Mouse (Mus musculus): ENCODE measurements around the gene Cfl1. TPM values are rescaled to one million over a fixed set of nuclear protein-coding genes. Genes with fewer than 3 reads are reported as not detected.

Gene Cfl1
- 3,620 and 3,763 TPM in 2 replicates for polyA plus RNA-seq (2014; fragmentation: Nextera tagmentation; extraction: Ambion mirVana)

DNA sequence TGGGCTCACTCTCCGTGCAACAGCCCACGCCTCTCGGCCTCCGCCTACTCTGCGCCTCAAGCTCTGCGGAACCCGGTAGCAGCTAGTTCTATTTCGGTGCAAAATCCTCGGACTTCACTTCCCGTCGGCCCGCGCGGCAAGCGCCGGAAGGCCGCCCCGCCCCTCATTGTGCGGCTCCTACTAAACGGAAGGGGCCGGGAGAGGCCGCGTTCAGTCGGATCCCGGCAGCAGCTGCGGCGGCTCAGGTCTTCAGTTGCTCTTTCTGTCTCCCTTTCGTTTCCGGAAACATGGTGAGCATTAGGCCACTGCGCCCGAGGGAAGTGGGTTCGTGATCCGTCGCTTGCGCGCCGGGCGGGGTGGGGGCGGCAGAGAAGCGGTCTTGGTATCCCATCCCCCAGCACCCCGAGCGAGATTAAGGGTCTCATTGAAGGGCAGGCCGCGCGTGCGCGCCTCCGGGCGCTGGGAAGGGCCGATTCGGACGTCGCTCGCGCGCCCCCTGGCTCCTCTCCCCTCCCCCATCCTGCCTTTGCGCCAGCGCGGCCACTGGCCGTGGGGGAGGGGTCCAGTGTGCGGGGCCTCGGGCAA, at the start of gene Cfl1:
Gene Cfl1, plus strand, starts transcription at position 143 of the 585 bp plus-strand sequence.
- H3K27me3 ChIP-seq (ENCODE audit: control insufficient read depth, insufficient read depth, low read length) = no peaks in the 10 kb centered on the region
- H3K36me3 ChIP-seq (replicated peaks; ENCODE audit: control insufficient read depth, insufficient read depth) = peaks cover 43% of the 10 kb centered on the region
- peaks cover 30% of the 10 kb centered on the region for H3K4me1 ChIP-seq (replicated peaks; ENCODE audit: control insufficient read depth, insufficient read depth, low read length)
- peak within 1 kb of the TSS; percentile 93 for H3K9ac ChIP-seq
- peak within 1 kb of the TSS; percentile 86 for H3K4me2 ChIP-seq (replicated peaks)
- WGBS = under 1% methylated on average over 59 of the region's 62 CpGs
- ATAC-seq (ENCODE audit: low FRiP score) (peak; percentile 76), DNase-seq (ENCODE audit: low spot score) (peak; percentile 94)
- no peaks in the 10 kb centered on the region for H3K9me3 ChIP-seq (ENCODE audit: control insufficient read depth, low read length)
- peak within 1 kb of the TSS; percentile 77 for H3K4me3 ChIP-seq (replicated peaks; ENCODE audit: low read length)
- peak within 1 kb of the TSS; percentile 99 for H3K27ac ChIP-seq

DNA sequence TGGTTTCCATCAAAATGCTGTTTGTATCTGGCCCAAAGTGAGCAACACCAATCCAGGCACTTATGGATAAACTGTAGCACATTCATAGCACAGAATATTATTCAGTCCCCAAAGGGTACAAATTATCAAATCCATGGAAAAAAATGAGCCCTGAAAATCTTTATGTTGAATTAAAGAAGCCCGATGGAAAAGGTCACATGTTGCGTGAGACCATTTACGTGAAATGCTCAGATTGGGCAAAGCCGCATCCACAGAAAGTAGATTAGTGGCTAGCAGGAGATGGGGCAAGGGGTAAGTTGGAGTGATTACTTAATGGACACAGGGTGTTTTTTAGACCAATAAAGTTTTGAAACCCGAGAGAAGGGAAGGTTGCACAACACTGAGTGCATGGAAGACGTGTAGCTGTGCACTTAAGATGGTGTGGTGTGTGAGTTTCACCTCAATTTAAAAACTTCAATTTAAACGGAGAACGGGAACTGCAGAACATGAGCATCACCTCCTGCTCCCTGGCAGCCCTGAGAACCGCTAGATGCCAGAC, 45.8 kb upstream of the Cfl1 start:
- no peak overlapping the region for H3K9ac ChIP-seq
- H3K27ac ChIP-seq = no peak overlapping the region
- DNase-seq (ENCODE audit: low spot score) (no peak), ATAC-seq (ENCODE audit: low FRiP score) (no peak)
- no peak overlapping the region for H3K4me3 ChIP-seq (replicated peaks; ENCODE audit: low read length)
- H3K36me3 ChIP-seq (replicated peaks; ENCODE audit: control insufficient read depth, insufficient read depth) = no peaks in the 10 kb centered on the region
- no peak overlapping the region for H3K4me2 ChIP-seq (replicated peaks)
- H3K27me3 ChIP-seq (ENCODE audit: control insufficient read depth, insufficient read depth, low read length) = peaks cover 46% of the 10 kb centered on the region
- WGBS = 67% methylated on average over 9 of the region's 9 CpGs
- H3K4me1 ChIP-seq (replicated peaks; ENCODE audit: control insufficient read depth, insufficient read depth, low read length) = peaks cover 10% of the 10 kb centered on the region; the same call in 1 of the 2 replicates
- H3K9me3 ChIP-seq (ENCODE audit: control insufficient read depth, low read length) = no peaks in the 10 kb centered on the region

- H3K4me2 ChIP-seq (replicated peaks) = no peak overlapping the region
- H3K27ac ChIP-seq = no peak overlapping the region
- no peak overlapping the region for H3K9ac ChIP-seq
- H3K27me3 ChIP-seq (ENCODE audit: control insufficient read depth, insufficient read depth, low read length) = peaks cover 51% of the 10 kb centered on the region
- ATAC-seq (ENCODE audit: low FRiP score) (no peak), DNase-seq (ENCODE audit: low spot score) (no peak)
- H3K4me1 ChIP-seq (replicated peaks; ENCODE audit: control insufficient read depth, insufficient read depth, low read length) = peaks cover 10% of the 10 kb centered on the region; the same call in 1 of the 2 replicates
- no peaks in the 10 kb centered on the region for H3K9me3 ChIP-seq (ENCODE audit: control insufficient read depth, low read length)
- H3K36me3 ChIP-seq (replicated peaks; ENCODE audit: control insufficient read depth, insufficient read depth) = no peaks in the 10 kb centered on the region
- H3K4me3 ChIP-seq (replicated peaks; ENCODE audit: low read length) = no peak overlapping the region
- WGBS = 35% methylated on average over 7 of the region's 7 CpGs
Measured at GRCm38 (mm10) chr19:5444954-5445353, 45.3 kb upstream of the Cfl1 start.

GRCm38 (mm10) chr19:5445747-5446146, 44.5 kb upstream of the Cfl1 start:
- H3K27ac ChIP-seq = no peak overlapping the region
- H3K9me3 ChIP-seq (ENCODE audit: control insufficient read depth, low read length) = no peaks in the 10 kb centered on the region
- peaks cover 10% of the 10 kb centered on the region; the same call in 1 of the 2 replicates for H3K4me1 ChIP-seq (replicated peaks; ENCODE audit: control insufficient read depth, insufficient read depth, low read length)
- no peak overlapping the region for H3K4me3 ChIP-seq (replicated peaks; ENCODE audit: low read length)
- WGBS = 86% methylated on average over 5 of the region's 5 CpGs
- H3K36me3 ChIP-seq (replicated peaks; ENCODE audit: control insufficient read depth, insufficient read depth) = no peaks in the 10 kb centered on the region
- H3K9ac ChIP-seq = no peak overlapping the region
- DNase-seq (ENCODE audit: low spot score) (no peak), ATAC-seq (ENCODE audit: low FRiP score) (no peak)
- peaks cover 57% of the 10 kb centered on the region for H3K27me3 ChIP-seq (ENCODE audit: control insufficient read depth, insufficient read depth, low read length)
- H3K4me2 ChIP-seq (replicated peaks) = no peak overlapping the region

- H3K9ac ChIP-seq = peak within 1 kb of the TSS; percentile 44
- no peak within 1 kb of the TSS for H3K27ac ChIP-seq
- under 1% methylated on average over 70 of the region's 70 CpGs for WGBS
- peak; percentile 63 for DNase-seq (ENCODE audit: low spot score)
- H3K9me3 ChIP-seq (ENCODE audit: control insufficient read depth, low read length) = no peaks in the 10 kb centered on the region
- peaks cover 10% of the 10 kb centered on the region; the same call in 1 of the 2 replicates for H3K4me1 ChIP-seq (replicated peaks; ENCODE audit: control insufficient read depth, insufficient read depth, low read length)
- peak within 1 kb of the TSS; percentile 86 for H3K4me2 ChIP-seq (replicated peaks)
- H3K27me3 ChIP-seq (ENCODE audit: control insufficient read depth, insufficient read depth, low read length) = peaks cover 61% of the 10 kb centered on the region
- H3K4me3 ChIP-seq (replicated peaks; ENCODE audit: low read length) = peak within 1 kb of the TSS; percentile 48
- peak; percentile 72 for ATAC-seq (ENCODE audit: low FRiP score)
- no peaks in the 10 kb centered on the region; the same call in 1 of the 2 replicates for H3K36me3 ChIP-seq (replicated peaks; ENCODE audit: control insufficient read depth, insufficient read depth)
Measured at GRCm38 (mm10) chr19:5447515-5448353, 42.5 kb upstream of the Cfl1 start, which contains the start of gene Fosl1. Gene Fosl1, plus strand, starts transcription at chr19:5447547.

DNA sequence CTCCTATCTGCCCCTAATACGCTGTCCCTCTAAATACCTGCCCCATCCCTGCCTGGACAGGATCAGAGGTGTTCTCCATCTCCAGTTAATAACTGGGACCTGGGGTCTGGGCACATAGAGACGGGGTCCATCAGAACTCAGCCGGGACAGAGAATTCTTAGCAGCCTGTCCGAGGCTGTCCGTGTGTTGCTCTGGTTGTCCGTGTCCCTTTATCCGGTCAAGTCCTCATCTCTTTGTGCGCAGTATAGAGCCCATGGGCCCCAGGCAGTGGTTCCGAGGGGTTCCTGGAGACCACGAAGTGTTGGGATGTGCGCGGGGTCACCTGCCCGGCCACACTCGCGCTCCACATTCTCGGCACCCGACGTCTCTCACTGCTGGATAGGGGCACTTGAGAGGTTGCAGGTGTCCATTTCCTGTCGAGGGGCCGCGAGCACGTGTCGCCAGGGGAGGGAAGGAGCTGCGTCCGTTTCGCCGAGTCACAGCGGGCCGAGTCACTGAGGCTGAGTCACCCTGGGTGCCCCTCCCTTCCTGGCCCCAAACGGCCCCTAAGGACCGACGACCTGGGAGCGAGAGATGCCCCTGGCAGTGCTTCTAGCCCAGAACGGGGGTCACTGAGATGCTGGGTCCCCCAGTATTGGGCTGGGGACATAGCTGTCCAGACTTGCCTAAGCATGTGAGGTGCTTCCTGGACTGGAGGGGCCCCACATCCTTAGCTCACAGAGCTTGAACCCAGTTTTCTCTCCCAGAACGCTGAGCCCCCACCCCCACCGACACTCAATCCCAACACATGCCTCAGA, 41.7 kb upstream of the Cfl1 start:
- H3K4me1 ChIP-seq (replicated peaks; ENCODE audit: control insufficient read depth, insufficient read depth, low read length) = peaks cover 10% of the 10 kb centered on the region; the same call in 1 of the 2 replicates
- no peak for DNase-seq (ENCODE audit: low spot score)
- WGBS = 8% methylated on average over 36 of the region's 36 CpGs
- no peak for ATAC-seq (ENCODE audit: low FRiP score)
- H3K27me3 ChIP-seq (ENCODE audit: control insufficient read depth, insufficient read depth, low read length) = peaks cover 61% of the 10 kb centered on the region
- H3K27ac ChIP-seq = no peak overlapping the region
- H3K4me3 ChIP-seq (replicated peaks; ENCODE audit: low read length) = peak overlapping the region; percentile 48
- peak overlapping the region; percentile 86 for H3K4me2 ChIP-seq (replicated peaks)
- peak overlapping the region; percentile 44; the same call in 1 of the 2 replicates for H3K9ac ChIP-seq
- H3K36me3 ChIP-seq (replicated peaks; ENCODE audit: control insufficient read depth, insufficient read depth) = peaks cover 3% of the 10 kb centered on the region; the same call in 1 of the 2 replicates
- H3K9me3 ChIP-seq (ENCODE audit: control insufficient read depth, low read length) = no peaks in the 10 kb centered on the region

DNA sequence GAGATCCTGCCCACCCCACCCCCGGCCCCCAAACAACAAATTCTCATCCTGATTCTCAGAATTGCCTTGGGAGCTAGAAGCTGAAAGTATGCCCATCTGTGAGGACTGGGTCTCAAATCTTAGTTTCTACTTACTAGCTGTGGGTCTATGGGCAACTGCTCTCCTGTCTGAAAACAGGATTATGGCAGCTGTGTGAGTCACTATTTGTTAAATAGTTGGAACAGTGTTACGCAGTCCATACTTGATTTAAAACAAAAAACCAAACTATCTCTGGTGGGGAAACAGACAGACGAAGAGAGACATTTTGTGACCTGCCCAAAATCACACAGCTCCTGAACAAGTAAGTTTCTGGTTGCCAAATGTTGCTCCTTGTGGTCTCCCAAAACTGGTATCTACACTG, 40.6 kb upstream of the Cfl1 start:
- peaks cover 60% of the 10 kb centered on the region for H3K27me3 ChIP-seq (ENCODE audit: control insufficient read depth, insufficient read depth, low read length)
- no peak overlapping the region for H3K9ac ChIP-seq
- no peak overlapping the region for H3K27ac ChIP-seq
- 91% methylated on average over 3 of the region's 3 CpGs for WGBS
- no peaks in the 10 kb centered on the region for H3K9me3 ChIP-seq (ENCODE audit: control insufficient read depth, low read length)
- H3K36me3 ChIP-seq (replicated peaks; ENCODE audit: control insufficient read depth, insufficient read depth) = peaks cover 14% of the 10 kb centered on the region
- H3K4me1 ChIP-seq (replicated peaks; ENCODE audit: control insufficient read depth, insufficient read depth, low read length) = peaks cover 10% of the 10 kb centered on the region; the same call in 1 of the 2 replicates
- H3K4me2 ChIP-seq (replicated peaks) = no peak overlapping the region
- no peak overlapping the region for H3K4me3 ChIP-seq (replicated peaks; ENCODE audit: low read length)
- DNase-seq (ENCODE audit: low spot score) = no peak
- ATAC-seq (ENCODE audit: low FRiP score) = no peak

- Histone ChIP-seq H3K9me3 (ENCODE audit: control insufficient read depth, low read length) (no peaks in the 10 kb centered on the region), H3K4me3 (replicated peaks; ENCODE audit: low read length) (no peak overlapping the region), H3K36me3 (replicated peaks; ENCODE audit: control insufficient read depth, insufficient read depth) (peaks cover 14% of the 10 kb centered on the region), H3K4me1 (replicated peaks; ENCODE audit: control insufficient read depth, insufficient read depth, low read length) (peaks cover 28% of the 10 kb centered on the region), H3K27ac (no peak overlapping the region), H3K4me2 (replicated peaks) (no peak overlapping the region), H3K27me3 (ENCODE audit: control insufficient read depth, insufficient read depth, low read length) (peaks cover 42% of the 10 kb centered on the region), H3K9ac (no peak overlapping the region)
- DNase-seq (ENCODE audit: low spot score) = no peak
- ATAC-seq (ENCODE audit: low FRiP score) = no peak
- WGBS = 75% methylated on average over 6 of the region's 6 CpGs
Measured at GRCm38 (mm10) chr19:5451766-5452165, 38.5 kb upstream of the Cfl1 start.

Data from hindbrain, embryonic 14.5 days (tissue).